Mouse (Mus musculus) thymus, adult 18-20 months (tissue): ENCODE data around the gene Car3.
"Not testable (repeated sequence)": the region's sequence is repeated elsewhere in the genome, so short reads cannot be mapped to it uniquely, and the experiment has no call there.

Experiments
- DNase-seq, 2 experiments: peaks; one replicate each; pipeline ENCODE4 v3.0.0; 2022; ENCODE audit warnings: mixed read lengths in 2 of 2

The Car3 gene

DNA sequence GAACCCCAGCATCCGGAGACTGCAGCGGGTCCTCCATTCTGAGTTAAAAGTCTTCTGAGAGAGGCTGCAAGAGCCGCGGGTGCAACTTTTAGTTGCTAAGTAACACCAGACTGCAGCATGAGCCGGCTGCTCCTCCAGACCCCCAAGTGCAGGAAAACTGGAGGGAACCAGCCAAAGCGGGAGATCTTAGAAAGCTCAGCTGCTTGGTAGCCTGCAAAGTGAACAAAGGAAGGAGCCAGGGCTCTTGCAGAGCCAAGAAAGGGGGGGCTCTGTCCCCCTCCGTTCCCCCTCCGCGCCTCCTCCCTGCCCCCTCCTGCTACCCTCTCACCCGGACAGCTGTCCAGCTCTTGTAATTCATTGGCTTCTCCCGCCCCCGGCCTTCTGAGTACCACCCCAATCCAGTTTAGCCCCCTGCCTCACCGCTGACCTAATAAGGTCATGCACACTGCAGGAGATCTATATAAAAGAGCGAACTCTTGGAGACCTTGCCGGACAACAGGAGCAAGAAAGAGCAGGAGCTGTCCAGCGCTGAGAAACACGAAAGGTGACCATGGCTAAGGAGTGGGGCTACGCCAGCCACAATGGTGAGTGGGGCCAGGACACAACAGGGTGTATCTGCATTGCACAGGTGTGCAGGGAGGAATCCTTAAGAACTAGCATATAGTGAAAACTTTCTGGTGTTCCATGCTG, at the start of gene Car3:
TSS of gene Car3 (plus strand) at position 491 of the 690 bp plus-strand sequence.
- DNase-seq = no peak

DNA sequence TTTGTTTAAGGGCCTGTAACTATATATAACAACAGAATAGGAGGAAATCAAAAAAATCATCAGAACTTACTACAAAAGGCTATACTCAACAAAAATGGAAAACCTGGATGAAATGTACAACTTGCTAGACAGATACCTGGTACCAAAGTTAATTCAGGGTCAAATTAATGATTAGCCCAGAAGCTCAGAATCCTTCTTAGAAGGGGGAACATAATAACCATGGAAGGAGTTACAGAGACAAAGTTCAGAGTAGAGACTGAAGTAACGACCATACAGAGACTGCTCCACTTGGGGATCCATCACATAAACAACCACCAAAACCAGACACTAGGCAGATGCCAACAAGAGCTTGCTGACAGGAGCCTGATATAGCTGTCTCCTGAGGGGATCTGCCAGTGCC, 47.9 kb upstream of the Car3 start:
- not testable (repeated sequence) for DNase-seq

DNA sequence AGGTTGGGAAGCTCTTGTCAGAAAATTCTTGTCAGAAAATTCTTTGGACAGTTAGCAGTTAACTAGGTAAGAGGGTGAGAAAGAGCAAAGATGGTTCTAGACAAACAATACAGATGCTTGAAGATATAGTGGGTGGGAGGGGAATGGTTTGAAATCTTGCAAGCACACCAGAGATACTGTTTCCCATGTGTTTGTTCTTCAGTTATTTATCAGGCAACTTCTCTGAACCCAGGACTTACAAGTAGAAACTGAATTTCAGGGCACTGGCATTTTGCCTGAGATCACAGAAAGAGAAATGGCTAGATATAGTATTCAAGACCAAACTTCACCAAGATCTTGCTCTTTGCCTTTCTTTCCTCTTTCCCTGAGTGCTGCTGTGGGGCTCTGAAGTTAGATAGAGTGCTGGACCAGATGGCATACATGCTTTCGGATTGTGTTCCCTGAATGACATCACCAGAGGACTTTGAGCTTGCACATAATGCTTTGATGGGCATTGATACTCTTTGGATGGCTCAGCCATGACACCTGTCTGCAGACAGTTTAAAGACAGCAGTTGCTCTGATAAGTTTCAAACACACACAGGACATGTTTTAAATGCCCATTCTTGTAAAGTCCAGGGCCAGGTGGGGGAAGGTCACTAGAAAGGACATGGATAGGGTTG, 43.3 kb upstream of the Car3 start:
- no peak for DNase-seq

DNA sequence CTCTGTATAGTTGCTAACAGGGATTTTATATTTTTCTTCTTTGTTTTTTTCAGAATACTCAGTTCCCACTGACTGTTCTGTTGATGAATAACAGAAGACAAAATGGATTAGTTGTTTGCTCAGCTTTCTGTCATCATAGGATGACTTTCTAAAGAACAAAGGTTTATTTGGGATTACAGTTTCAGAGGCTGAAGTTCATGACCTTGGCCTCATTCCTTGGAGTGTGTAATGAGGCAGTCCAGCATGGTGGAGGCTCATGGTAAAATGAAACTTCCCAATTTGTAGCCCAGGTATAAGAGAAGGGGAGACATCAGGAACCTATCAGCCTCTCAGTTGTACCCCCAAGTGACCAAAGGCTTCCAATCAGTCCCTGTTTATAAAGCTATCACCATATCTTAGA, 34.4 kb upstream of the Car3 start:
- DNase-seq = no peak

DNA sequence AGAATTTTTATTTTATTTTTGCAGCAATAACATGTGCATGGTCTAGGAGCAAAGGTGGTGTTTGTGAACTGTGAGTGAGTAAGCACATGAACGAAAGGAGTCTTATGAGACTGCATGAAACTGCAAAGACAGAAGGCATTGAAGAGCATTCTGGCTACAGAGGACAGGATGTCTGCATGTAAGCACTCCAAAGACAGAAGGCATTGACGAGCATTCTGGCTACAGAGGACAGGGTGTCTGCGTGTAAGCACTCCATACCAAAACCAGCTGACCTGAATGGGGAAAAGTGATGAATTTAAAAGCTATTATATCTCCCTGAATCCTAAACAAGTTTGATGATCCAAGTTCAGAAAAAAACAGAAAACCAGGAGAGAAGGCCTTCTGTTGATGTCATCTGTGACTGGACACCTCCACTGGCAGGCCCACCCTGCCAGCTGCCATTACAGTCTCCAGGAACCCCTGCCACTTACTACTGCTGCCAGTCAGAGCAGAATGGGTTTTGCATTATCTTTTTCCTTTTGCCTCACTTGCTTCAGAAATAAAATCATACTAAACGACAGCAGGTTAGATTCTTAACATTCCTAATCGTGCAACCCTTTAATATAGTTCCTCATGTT, 32.0 kb upstream of the Car3 start:
- DNase-seq = no peak

DNA sequence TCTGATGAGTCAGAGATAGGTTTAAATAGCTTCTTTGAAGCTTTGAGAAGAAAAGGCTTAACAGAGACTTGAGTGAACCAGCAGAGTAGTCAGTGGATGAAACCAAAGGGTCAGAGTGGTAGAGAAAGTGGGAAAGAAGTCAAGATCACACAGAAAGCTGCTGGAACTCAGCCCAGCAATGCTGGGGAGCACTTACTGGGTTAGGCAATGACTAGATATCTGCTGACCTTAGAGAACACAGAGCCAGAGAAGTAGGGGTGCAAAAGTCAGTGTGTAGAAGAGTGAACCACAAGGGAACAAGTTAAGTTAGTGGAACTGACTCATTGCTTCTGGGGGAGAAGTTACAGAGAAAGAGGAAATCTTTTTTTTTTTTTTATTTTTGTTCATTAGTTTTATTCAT, 30.5 kb upstream of the Car3 start:
- no peak for DNase-seq

DNA sequence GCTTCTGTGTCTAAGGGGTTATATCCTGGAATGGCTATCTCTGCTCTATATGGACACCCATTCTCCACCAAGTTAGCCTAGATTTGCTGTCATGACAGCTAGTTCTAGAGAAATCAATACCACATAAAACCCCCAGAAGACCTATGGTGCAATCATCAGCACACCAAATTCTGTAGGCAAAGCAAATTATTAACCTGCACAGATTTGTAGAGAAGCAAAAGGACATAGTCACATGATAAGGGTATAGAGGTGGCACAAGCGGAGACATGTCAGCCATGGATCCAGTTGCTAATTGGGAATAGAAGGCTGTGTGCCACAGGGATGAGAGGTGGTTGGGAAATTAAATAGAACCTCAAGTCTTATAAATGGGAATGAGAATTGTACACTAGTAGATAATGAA, 24.4 kb upstream of the Car3 start:
- no peak for DNase-seq

DNA sequence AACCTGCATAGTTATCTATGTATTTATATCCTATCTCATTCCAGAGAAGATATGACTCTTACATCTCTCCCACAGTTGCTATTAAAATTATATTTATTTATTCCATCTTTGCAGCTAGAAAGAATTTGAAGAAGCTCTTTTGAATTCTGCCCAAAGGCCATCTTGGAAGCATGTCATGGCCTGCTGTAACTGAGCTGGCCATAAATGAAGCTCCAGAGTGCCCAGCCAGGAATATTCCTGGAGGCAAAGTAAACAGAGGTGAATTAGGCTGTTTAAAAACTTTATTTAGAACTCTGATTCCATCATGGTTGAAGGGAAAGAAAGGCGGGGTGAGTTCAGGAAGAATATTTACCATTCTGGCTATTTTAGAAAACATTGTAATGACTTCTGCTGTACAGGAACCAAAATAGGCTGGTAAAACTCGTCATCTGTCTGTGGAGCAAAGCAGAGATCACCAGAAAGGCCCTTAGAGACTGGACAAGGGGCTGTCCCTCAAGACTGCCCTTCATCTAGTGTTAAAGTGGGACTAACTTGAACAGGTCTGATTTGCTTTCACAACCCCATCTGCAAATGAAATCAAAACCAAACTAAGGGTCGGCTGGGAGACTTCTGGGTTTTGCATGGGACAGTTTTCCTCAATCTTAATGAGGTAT, 23.7 kb upstream of the Car3 start:
- DNase-seq = no peak

DNA sequence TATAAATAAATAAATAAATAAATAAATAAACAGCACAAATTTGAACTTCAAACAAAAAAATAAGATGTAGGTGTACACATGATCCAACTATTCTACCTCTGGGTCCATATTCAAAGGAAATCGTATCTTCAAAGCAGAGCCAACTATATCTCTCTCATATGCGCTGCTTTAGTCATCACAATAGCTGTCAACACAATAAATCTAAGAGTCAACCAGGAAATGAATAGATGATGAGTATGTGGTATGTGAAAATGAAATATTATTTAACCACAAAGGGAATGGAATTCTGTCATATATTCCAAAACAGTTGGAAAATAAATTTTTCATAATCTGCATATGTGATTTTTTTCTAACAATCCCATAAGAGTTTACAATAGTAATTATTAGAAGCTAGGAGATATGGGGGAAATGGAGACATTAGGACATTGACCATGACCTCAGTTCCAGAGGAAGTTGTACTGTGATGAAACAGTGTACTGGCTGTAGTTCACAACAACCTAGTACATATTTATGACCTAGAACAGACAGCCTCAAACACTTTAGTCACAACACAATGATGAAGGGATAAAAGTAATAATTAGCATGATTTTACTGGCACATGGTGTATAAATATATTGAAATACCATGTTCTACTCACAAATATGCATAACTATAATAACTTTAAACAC, 14.6 kb upstream of the Car3 start:
- DNase-seq = no peak

DNA sequence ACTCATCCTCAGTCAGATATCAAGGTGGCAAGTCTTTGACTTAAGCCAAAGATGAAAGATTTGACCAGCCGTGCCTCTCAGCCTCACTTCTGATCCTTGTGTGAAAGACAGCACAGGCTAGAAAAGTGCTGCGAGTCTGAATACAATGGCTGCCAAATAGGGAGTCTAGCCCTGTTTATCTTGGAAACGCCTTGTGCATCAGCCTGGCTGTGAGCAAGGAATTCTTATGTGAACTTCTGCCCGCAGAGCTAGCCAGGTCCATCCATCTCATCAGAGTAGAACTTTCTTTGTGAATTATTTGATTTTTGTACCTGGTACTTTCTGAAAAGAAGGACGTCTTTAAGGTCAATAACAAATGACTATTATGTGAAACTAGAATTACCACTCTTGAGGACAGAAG, 9.3 kb upstream of the Car3 start:
- DNase-seq = no peak

DNA sequence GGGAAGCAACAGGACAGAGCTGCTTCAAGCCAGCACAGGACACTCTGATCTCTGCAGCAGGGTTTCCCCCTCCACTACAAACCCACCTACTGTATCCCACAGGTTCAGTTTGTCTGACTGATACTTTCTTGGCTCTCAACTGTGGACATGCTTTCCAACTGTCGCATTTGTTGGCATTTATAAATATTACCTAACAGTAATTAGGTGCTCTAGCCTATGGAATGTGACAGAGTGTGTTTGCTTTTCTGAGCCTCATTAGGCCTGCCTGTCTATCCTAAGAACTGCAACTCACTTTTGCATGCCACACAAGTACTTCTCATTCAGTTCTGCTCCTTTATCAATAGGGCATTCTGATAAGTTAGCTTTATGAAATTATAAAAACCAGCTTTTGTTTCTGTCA, 8.9 kb upstream of the Car3 start:
- DNase-seq = no peak

DNA sequence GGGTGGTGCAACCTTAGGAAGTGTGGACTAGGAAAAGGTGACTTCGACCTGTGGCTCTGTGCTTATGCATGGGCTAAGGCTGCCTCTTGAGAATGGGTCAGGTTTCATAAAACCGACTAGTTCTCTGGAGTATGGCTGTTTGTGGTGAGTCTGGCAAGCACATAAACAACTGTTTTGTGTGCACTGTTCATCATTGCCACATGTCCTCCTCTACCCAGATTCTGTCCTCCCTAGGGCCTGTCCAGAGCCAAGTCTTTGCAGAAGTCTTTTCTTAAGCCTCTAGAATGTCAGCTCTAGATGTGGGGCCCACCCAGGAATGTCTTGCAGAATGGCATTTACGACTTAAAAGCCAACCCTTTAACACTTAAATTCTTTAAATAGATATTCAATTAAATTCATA, 5.4 kb upstream of the Car3 start:
- DNase-seq = no peak

DNA sequence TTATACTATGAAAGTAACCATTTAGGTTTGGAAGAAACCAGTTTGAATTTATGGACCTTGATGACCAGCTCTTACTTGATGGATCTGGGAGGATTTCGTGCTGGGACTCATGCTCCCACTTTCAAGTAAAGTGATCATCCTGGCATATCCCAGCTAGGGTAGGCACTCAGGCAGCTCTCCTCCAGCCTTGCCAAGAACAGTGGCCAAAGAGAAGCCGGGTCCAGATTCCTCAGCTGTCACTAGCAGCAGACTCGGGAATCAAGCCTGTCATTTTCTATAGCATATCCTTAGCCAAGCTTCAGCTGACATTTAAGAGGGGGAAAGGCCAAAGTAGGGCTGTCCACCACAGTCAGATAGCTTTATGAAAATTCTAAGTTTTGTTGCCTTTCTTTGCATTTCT, 3.0 kb upstream of the Car3 start:
- DNase-seq = no peak

DNA sequence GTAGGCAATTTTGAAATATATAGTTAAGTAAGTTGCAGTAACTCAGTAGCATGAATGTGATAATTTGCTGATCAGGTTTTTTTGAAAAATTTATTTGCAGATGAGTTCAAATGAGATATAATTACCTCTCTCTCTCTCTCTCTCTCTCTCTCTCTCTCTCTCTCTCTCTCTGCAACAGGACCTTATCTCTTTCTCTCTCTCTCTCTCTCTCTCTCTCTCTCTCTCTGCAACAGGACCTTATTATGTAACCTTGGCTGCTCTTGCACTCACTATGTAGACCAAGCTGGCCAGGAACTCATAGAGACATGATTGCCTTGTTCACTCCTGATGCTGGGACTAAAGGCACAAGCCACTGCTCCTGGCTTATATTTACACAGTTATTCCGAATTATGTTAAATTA, 2.1 kb upstream of the Car3 start:
- DNase-seq = no peak

DNA sequence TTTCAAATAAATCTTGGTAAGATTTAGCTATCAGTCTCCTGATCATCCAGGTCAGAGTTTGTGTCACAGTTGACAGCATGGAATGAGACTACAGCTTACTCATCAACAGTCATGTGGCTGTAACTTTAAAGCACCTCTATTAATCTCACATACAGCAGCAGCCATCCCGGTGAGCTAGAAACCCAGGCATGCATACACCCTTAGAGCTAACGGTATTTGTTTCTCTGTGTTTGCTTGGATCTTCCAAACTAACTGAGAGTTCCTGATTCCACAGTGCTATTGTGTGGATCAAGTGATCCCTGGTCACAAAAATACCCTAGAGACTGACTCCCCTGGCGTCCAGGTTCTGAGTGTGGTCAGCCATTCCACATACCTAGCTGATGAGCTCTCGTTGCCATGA, 1.5 kb upstream of the Car3 start:
- no peak for DNase-seq

DNA sequence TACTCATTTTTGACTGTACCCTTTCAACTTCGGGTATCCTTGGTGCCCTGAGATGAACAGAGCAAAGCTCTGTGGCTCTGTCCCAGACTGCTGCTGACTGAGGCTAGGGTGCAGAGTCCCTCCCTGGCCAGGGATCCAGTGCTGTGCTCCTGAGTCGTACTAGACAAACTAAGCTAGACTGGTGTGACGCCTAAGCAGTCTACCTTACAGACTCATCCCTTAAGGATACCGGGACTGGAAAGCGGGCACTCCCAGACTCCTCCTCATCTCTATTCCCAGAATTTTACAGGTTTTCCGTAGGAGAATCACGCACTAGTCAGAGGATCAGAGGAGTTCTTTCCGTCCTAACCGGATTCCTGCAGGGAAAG, 674 bp upstream of the Car3 start:
- DNase-seq = no peak

DNA sequence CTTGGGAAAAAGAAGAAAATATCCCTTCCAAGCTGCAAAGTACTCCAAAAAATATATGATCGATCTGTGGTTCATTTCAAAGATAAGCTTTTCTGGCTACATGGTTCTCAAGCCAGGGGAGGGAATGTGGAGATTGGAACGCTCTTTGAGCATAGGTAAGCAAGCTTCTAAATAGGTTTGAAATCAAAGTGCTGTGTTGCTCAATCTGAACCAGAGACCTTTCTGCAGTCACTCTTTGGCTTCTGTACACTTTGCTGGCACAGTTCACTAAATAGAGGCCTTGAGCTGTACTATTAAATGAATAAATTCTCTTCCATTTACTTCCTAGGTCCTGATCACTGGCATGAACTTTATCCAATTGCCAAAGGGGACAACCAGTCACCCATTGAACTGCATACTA, 610 bp downstream of the Car3 start:
- DNase-seq = no peak

DNA sequence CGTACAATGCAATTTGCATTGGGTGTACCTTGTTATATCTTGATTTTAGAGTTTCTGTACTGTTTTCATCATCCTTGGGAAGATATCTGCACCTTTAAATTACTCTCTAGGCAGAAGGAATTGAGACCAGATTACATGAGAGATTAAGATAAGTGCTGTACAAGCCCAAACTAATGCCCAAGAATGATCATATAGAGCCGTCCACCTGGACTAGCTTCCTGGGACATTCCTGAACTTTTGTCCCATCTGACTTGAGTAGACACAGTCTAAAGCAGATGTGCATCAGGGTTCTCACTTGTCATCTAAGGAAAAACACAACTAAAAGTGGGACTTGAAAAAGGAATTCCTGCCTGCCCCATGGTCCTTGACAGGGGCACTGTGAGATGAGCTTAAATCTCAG, 2.6 kb downstream of the Car3 start:
- no peak for DNase-seq

DNA sequence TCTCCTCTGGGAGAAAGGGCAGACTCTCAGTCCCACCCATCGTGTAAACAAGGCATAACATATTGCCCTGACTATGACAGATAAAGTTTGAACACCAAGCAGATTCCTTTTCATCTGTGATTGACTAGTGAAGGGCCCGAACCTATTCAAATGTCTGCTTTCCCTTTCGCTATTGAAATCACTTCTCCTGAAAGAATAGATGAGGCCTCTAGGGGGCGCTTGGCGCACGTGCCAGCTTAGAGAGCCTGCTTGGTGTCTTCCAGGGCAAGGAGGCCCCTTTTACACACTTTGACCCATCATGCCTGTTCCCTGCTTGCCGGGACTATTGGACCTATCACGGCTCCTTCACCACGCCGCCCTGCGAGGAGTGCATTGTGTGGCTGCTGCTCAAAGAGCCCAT, 6.5 kb downstream of the Car3 start:
- peak; percentile 54 to 63 for DNase-seq

DNA sequence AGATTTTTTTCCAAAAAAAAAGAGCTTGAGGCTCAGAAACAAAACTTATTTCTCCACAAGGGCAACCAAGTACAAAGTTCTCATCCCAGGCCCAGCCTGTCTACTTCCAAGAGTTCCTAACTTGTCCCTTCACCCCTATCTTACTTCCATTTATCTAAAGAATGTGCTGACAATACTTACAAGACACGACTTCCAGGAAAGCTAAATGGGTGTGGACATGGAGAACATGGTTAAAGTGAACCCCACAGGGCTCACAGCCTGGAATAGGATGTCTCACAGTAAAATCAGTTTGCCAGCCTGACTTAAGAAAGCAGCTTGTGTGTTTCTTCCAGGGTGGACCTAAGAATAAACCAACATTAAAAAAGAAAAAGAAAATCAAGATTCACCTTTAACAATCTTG, 7.2 kb downstream of the Car3 start:
- DNase-seq = no peak

DNA sequence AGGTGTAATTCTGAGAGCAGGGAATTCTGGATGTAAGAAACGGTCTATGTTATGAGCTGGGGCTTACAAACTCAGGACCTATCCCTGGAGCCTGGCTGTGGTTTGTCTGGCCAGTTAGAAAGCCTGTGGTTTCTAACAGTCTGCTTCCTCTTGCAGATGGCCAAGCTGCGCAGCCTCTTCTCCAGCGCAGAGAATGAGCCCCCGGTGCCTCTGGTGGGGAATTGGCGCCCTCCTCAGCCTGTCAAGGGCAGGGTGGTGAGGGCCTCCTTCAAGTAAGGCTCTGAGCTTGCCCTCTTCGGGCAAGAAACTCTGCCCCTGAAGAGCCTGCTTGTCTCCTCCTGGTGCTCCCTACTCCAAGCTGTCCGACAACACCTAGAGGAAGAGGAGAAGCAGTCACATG, 8.1 kb downstream of the Car3 start:
- peak; percentile 41 to 57 for DNase-seq

DNA sequence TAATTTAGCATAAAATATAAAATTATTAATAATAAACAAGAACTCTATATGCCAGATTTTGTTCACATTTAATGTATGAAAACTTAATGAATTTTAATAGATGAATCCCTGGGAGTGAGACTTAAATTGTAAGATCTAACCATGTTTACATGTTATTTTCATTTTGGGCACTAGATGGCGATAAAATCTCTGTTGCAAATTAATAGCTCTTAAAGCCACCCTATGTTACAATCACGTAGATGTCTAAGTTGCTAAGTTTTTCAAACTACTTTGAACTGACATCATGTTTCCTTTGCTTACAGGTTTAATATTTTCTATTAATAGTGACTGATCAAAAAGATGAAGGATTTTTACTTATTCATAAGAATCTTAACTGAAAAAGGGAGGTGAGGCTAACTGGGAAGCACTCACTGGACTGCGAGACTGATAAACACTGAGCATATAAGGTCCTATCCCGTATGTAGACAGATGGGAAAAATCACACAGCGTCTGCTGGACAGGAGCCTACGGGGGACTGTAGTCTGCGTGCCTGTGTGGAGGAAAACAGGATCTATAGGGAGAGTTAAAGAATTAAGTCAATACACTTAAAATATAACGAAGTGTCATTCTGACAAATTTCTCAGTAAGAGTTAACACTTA, 11.2 kb downstream of the Car3 start:
- no peak for DNase-seq

DNA sequence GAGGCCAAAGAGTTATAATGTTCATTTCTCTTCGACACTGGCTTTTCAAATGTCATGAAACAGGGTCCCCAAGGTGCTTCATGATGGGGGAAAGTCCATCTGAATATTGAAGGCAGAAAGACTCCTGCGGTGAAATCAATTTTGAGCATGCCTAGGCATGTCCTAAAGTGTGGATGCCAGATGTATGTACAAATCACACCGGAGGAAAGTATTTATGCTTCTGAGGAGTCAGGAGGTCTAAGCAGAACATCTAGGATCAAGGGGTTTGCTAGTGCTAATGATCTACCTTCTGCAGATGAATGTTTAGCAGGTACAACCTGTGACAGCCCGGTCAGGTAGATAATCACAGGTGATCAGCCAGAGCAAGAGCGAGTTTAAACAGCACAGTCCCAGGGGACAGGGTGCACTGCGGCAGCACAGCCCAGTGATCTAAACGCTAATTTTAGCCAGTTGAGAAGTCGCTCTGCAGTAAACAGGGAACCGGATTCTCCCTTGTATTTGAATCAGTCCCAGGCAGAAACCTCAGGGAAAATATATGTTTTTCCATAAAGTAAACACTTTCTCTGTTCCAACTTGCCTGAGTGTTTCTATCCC, 13.1 kb downstream of the Car3 start:
- no peak for DNase-seq
